In genomic region chr11:97628303-97628567, GRCm38 (mm10) we compare ENCODE assay signal across 8 mouse cellular contexts. TPM values are rescaled to one million over a fixed set of nuclear protein-coding genes. Genes with fewer than 3 reads are reported as not detected.
DNase-seq lines count a peak whose midpoint lies in the region; ATAC-seq and TF ChIP-seq lines count a peak whose summit lies in the region.

No protein-coding gene starts in this region.

- DNase-seq in embryo, embryonic 10 days (ENCODE audit: low spot score), result peak; percentile 40
- DNase-seq in embryo, embryonic 11 days, result no peak
- peak; percentile 35 for DNase-seq in retina, postnatal 1 day
- no peak for DNase-seq in retina, embryonic 14.5 days (ENCODE audit: low spot score)
- no peak for DNase-seq in limb, embryonic 14.5 days (ENCODE audit: low spot score)
- DNase-seq in frontal cortex, postnatal 25 days (ENCODE audit: low spot score in 2 of 2), result no peak
- no peak for DNase-seq in right cerebral cortex, postnatal 10 days (ENCODE audit: low spot score in 2 of 2)

- TF ChIP-seq POLR2A in limb, embryonic 14.5 days (IDR thresholded peaks at IDR 0.05; ENCODE audit: borderline replicate concordance, extremely low read depth, insufficient read depth, insufficient read length), result no peak

- peak overlapping the region; percentile 70; the same call in 1 of the 2 replicates for H3K9ac ChIP-seq in limb, embryonic 14.5 days (ENCODE audit: low read depth, low read length, severe bottlenecking)
- H3K9ac ChIP-seq in stomach, embryonic 16.5 days (ENCODE audit: low read length), result peak overlapping the region; percentile 72; the same call in 1 of the 2 replicates

- no peaks in the 10 kb centered on the region for H3K9me3 ChIP-seq in limb, embryonic 14.5 days (ENCODE audit: control insufficient read depth, low read length)
- no peaks in the 10 kb centered on the region for H3K9me3 ChIP-seq in stomach, embryonic 16.5 days (replicated peaks; ENCODE audit: control insufficient read depth, low read length)

- peak overlapping the region; percentile 73 for H3K4me3 ChIP-seq in limb, embryonic 14.5 days (replicated peaks; ENCODE audit: low read length)
- peak overlapping the region; percentile 59 for H3K4me3 ChIP-seq in stomach, embryonic 16.5 days (replicated peaks; ENCODE audit: low read length)

- no peaks in the 10 kb centered on the region for H3K36me3 ChIP-seq in limb, embryonic 14.5 days (ENCODE audit: control insufficient read depth, insufficient read depth, low read length)
- H3K36me3 ChIP-seq in stomach, embryonic 16.5 days (ENCODE audit: control insufficient read depth, insufficient read depth, low read length), result no peaks in the 10 kb centered on the region

- H3K27me3 ChIP-seq in limb, embryonic 14.5 days (ENCODE audit: control insufficient read depth, insufficient read depth, low read length), result peaks cover 64% of the 10 kb centered on the region
- peaks cover 56% of the 10 kb centered on the region for H3K27me3 ChIP-seq in stomach, embryonic 16.5 days (ENCODE audit: control insufficient read depth, insufficient read depth, low read length)

- H3K4me1 ChIP-seq in limb, embryonic 14.5 days (ENCODE audit: control insufficient read depth, insufficient read depth, low read length), result peaks cover 14% of the 10 kb centered on the region; the same call in 1 of the 2 replicates
- peaks cover 10% of the 10 kb centered on the region; the same call in 1 of the 2 replicates for H3K4me1 ChIP-seq in stomach, embryonic 16.5 days (ENCODE audit: control insufficient read depth, insufficient read depth, low read length)

- under 1% methylated on average over 25 of the region's 28 CpGs for WGBS in limb, embryonic 14.5 days
- 1% methylated on average over 28 of the region's 28 CpGs for WGBS in stomach, embryonic 16.5 days

- ATAC-seq in limb, embryonic 14.5 days (ENCODE audit: low FRiP score, low read depth), result no peak
- 0 out of 2 replicates have a peak, but pooled peaks have one; percentile 2 for ATAC-seq in stomach, embryonic 16.5 days (ENCODE audit: insufficient read depth, low FRiP score)

- H3K4me2 ChIP-seq in limb, embryonic 14.5 days (replicated peaks; ENCODE audit: low read depth, low read length, severe bottlenecking), result peak overlapping the region; percentile 95
- peak overlapping the region; percentile 82 for H3K4me2 ChIP-seq in stomach, embryonic 16.5 days (ENCODE audit: low read depth, low read length)

- no peak overlapping the region for H3K27ac ChIP-seq in limb, embryonic 14.5 days (replicated peaks; ENCODE audit: low read depth, low read length)
- no peak overlapping the region for H3K27ac ChIP-seq in stomach, embryonic 16.5 days (ENCODE audit: low read length)

RNA-seq across cellular contexts. Expression of gene Epop, which starts 1.3 kb away (rescaled TPM):
- 6.6 and 9.2 TPM in 2 replicates for polyA plus RNA-seq in limb, embryonic 14.5 days (2012; rRNA removed)
- polyA plus RNA-seq in limb, embryonic 14.5 days (2014; fragmentation: Nextera tagmentation; extraction: Ambion mirVana), result 4.4 and 4.8 TPM in 2 replicates
- 0.41 and 0.77 TPM in 2 replicates for polyA plus RNA-seq in stomach, embryonic 16.5 days (2015; fragmentation: Nextera tagmentation; extraction: Ambion mirVana)

RNA-seq across cellular contexts. Expression of gene Mllt6, which starts 35.0 kb away (rescaled TPM):
- 28.6 and 36.0 TPM in 2 replicates for polyA plus RNA-seq in limb, embryonic 14.5 days (2012; rRNA removed)
- 4.9 and 6.1 TPM in 2 replicates for polyA plus RNA-seq in limb, embryonic 14.5 days (2014; fragmentation: Nextera tagmentation; extraction: Ambion mirVana)
- polyA plus RNA-seq in stomach, embryonic 16.5 days (2015; fragmentation: Nextera tagmentation; extraction: Ambion mirVana), result 1.9 and 2.5 TPM in 2 replicates

RNA-seq across cellular contexts. Expression of gene Srcin1, which starts 52.2 kb away (rescaled TPM):
- polyA plus RNA-seq in limb, embryonic 14.5 days (2012; rRNA removed), result 4.0 and 5.1 TPM in 2 replicates
- polyA plus RNA-seq in limb, embryonic 14.5 days (2014; fragmentation: Nextera tagmentation; extraction: Ambion mirVana), result 0.39 and 0.53 TPM in 2 replicates
- 0.36 and 0.39 TPM in 2 replicates for polyA plus RNA-seq in stomach, embryonic 16.5 days (2015; fragmentation: Nextera tagmentation; extraction: Ambion mirVana)

RNA-seq across cellular contexts. Expression of gene Cisd3, which starts 57.4 kb away (rescaled TPM):
- polyA plus RNA-seq in limb, embryonic 14.5 days (2012; rRNA removed), result 11.7 and 13.3 TPM in 2 replicates
- polyA plus RNA-seq in limb, embryonic 14.5 days (2014; fragmentation: Nextera tagmentation; extraction: Ambion mirVana), result 13.6 and 14.9 TPM in 2 replicates
- polyA plus RNA-seq in stomach, embryonic 16.5 days (2015; fragmentation: Nextera tagmentation; extraction: Ambion mirVana), result 34.2 and 35.1 TPM in 2 replicates

Comparison
In these comparisons a context has a peak if more than half of its experiments do, and no peak if none do; other contexts are left out.
1. DNase-seq: peak in embryo, embryonic 10 days (single experiment) and retina, postnatal 1 day (single experiment); none in embryo, embryonic 11 days (single experiment), retina, embryonic 14.5 days (single experiment), limb, embryonic 14.5 days (single experiment), frontal cortex, postnatal 25 days (0 of 2) and right cerebral cortex, postnatal 10 days (0 of 2).